Mouse (Mus musculus) E14TG2a.4 (cell line): Measurements from ENCODE around the gene Mtss1l.

Experiments used
- H3K27me3 ChIP-seq: 2 replicates; pipeline ENCODE4 v1.6.1; 2014; ENCODE audit warnings: low read length, control low read depth; ENCODE audit not compliant: insufficient read depth
- H3K36me3 ChIP-seq: 2 replicates; pipeline ENCODE4 v1.6.1; 2014; ENCODE audit warnings: low read length, control low read depth; ENCODE audit not compliant: insufficient read depth
- H3K4me1 ChIP-seq: replicated peaks from 2 replicates; pipeline ENCODE4 v1.6.1; 2014; ENCODE audit warnings: low read depth, low read length, control low read depth
- H3K4me3 ChIP-seq: replicated peaks from 2 replicates; pipeline ENCODE4 v1.5.1; 2014; ENCODE audit warnings: mild to moderate bottlenecking, low read length
- H3K9me3 ChIP-seq: 2 replicates; pipeline ENCODE4 v1.6.1; 2014; ENCODE audit warnings: low read length, control low read depth
- CTCF ChIP-seq: conservative IDR thresholded peaks from 2 replicates; pipeline ENCODE4 v1.5.1; 2014; ENCODE audit warnings: low read length
- NANOG ChIP-seq: IDR thresholded peaks from 2 replicates; pipeline ENCODE4 v1.6.1; 2014; ENCODE audit warnings: borderline replicate concordance, low read length, mixed read lengths
- POU5F1 ChIP-seq: IDR thresholded peaks from 2 replicates; pipeline ENCODE4 v1.6.1; 2014; ENCODE audit warnings: low read length, borderline replicate concordance

Mtss1l gene

DNA sequence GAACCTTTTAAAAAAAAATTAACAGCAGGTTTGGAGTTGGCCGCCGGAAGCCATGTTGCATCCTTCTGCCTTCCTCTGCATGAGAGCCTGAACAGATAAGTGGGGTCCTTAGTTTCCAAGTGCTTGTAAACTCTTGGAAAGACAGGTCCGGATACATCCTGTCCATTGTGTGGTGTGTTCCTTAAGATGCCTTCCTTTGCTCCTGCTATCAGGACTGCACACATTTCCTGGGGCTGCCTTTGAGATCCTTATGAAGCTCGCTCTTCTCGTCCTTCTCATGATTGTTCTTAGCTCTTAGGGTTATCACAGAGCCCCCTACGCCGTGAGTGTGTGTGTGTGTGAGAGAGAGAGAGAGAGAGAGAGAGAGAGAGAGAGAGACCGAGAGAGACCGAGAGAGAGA is 31.3 kb upstream of the Mtss1l start:
- H3K4me1 ChIP-seq = no peaks in the 10 kb centered on the region
- no peak overlapping the region for H3K4me3 ChIP-seq
- no peaks in the 10 kb centered on the region for H3K27me3 ChIP-seq
- TF ChIP-seq POU5F1 = no peak
- TF ChIP-seq CTCF = no peak
- TF ChIP-seq NANOG = no peak
- H3K9me3 ChIP-seq = no peaks in the 10 kb centered on the region
- H3K36me3 ChIP-seq = peaks cover 95% of the 10 kb centered on the region

DNA sequence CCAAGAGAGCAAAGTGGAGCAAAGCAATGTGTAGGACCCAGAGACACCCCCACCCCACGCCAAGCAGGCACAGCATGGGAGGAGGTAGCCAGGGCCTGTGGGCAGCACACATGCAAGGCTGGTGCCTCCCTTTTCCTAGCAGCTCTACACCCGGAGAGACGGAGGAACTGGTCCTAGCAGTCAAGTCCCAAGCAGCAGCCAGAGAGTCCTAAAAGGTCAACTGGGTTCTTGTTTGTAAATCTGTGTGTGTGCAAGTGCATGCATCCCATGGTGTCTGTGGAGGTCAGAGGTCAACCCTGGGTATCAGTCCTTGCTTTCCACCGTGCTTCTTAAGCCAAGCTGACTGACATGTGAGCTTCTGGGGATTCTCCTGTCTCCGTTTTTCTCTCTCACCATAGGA is 27.1 kb upstream of the Mtss1l start:
- no peak overlapping the region for H3K4me3 ChIP-seq
- peaks cover 96% of the 10 kb centered on the region for H3K36me3 ChIP-seq
- H3K9me3 ChIP-seq = no peaks in the 10 kb centered on the region
- H3K27me3 ChIP-seq = no peaks in the 10 kb centered on the region
- TF ChIP-seq CTCF (no peak), POU5F1 (no peak), NANOG (no peak)
- no peaks in the 10 kb centered on the region for H3K4me1 ChIP-seq

DNA sequence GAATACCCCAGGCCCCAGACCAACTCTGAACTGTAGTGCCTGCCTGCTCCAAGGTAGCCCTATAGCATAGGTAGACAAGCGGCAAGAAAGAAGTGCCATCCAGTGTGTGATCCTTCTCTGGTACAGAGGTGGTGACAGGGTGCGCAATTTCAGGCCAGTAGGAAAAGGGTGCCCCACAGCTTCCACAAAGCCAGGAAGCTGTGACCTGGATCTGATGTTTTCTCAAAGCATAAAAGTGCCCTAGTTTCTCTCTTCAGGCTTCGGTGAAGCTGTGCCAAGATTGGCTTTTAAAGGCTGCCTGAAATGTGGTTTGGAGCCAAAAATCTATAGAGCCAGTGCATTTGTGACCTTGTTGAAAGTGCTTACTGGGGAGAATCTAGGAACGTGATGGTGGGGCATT is 26.4 kb upstream of the Mtss1l start:
- no peak for TF ChIP-seq POU5F1
- no peak for TF ChIP-seq CTCF
- no peak for TF ChIP-seq NANOG
- Histone ChIP-seq H3K9me3 (no peaks in the 10 kb centered on the region), H3K4me1 (no peaks in the 10 kb centered on the region), H3K4me3 (no peak overlapping the region), H3K36me3 (peaks cover 96% of the 10 kb centered on the region), H3K27me3 (no peaks in the 10 kb centered on the region)

DNA sequence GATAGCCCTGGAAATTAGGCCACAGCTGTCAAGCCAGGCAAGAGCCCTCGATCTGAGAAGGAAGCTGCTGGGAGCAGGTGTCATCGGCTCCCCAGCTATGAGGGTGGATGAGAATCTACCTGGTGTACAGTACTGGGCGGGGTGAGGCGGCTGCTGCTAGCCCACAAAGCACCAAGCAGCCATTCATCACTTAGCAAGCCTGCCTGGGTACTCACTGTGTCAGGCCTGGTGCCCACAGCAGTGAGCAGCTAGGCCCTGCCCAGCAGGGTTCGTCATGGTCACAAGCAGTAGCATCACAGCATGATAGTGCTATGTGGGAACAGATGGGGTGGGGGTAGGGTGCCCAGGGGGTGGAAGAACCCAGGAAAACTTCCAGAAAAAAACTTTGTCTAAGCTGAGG is 25.8 kb upstream of the Mtss1l start:
- H3K36me3 ChIP-seq = peaks cover 96% of the 10 kb centered on the region
- H3K9me3 ChIP-seq = no peaks in the 10 kb centered on the region
- TF ChIP-seq NANOG = no peak
- no peak for TF ChIP-seq CTCF
- no peak for TF ChIP-seq POU5F1
- H3K4me3 ChIP-seq = no peak overlapping the region
- no peaks in the 10 kb centered on the region for H3K4me1 ChIP-seq
- no peaks in the 10 kb centered on the region for H3K27me3 ChIP-seq

DNA sequence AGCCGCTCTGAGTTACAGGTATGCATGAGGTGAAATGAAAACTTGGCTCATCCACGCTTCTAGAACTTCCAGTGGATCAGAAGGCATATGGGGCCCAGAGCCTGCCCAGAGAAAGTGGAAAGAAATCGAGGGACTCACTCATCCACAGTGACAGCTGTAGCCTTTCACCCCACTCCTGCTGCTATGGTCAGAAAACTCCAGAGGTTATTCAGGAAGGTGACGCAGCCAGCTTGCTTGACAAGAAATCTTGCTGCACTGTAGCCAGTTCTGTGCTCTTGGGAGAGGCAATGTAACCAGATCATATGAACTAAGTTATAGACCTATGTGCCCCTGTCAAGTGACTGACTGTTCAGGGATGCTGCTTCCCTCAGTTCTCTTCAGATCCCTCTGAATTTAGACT is 25.2 kb upstream of the Mtss1l start:
- Histone ChIP-seq H3K4me1 (no peaks in the 10 kb centered on the region), H3K36me3 (peaks cover 96% of the 10 kb centered on the region), H3K27me3 (no peaks in the 10 kb centered on the region), H3K9me3 (no peaks in the 10 kb centered on the region), H3K4me3 (no peak overlapping the region)
- TF ChIP-seq POU5F1 (no peak), CTCF (no peak), NANOG (no peak)

DNA sequence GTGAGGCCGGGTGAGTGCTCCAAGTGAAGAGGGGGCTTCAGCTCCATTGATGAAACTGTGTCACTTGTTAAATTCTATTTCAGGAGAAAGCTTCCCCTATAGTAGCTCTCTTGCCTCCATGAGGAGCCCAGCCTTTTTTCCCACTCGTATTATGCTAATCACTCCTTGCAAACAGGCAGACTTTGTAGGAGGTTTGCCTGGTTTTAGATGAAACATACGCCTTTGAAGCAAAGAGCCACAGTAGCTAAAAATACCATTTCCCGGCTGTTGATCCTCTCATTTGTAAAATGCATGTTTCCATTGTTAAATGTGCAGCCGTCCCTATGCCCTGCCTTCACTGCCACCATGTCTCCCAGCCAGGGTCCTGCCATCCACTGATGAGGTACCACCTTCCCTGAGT is 23.7 kb upstream of the Mtss1l start:
- Histone ChIP-seq H3K9me3 (no peaks in the 10 kb centered on the region), H3K27me3 (no peaks in the 10 kb centered on the region), H3K4me1 (peaks cover 7% of the 10 kb centered on the region; the same call in 1 of the 2 replicates), H3K36me3 (peaks cover 99% of the 10 kb centered on the region), H3K4me3 (no peak overlapping the region)
- TF ChIP-seq POU5F1 (no peak), NANOG (no peak), CTCF (no peak)

DNA sequence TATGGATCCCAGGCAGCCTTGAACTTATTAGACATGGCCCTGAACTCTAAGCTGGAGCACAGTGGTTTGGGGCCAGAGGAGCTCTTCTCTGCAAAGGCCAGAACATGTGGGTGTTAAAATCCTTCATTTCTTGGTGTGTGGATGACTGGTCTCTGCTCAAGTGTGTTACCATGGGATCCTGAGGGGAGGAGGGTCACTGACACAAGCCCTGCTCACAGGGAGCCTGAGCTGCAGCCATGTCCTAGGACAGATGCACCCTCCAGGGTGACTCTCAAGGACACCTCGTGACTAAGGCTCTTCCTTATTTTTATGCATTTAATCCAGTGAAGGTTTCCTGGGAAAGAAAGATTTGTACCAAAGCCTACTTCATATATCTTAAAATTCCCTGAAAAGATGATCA is 23.2 kb upstream of the Mtss1l start:
- Histone ChIP-seq H3K4me1 (peaks cover 7% of the 10 kb centered on the region; the same call in 1 of the 2 replicates), H3K36me3 (peaks cover 99% of the 10 kb centered on the region), H3K4me3 (no peak overlapping the region), H3K9me3 (no peaks in the 10 kb centered on the region), H3K27me3 (no peaks in the 10 kb centered on the region)
- no peak for TF ChIP-seq CTCF
- TF ChIP-seq POU5F1 = no peak
- no peak for TF ChIP-seq NANOG

DNA sequence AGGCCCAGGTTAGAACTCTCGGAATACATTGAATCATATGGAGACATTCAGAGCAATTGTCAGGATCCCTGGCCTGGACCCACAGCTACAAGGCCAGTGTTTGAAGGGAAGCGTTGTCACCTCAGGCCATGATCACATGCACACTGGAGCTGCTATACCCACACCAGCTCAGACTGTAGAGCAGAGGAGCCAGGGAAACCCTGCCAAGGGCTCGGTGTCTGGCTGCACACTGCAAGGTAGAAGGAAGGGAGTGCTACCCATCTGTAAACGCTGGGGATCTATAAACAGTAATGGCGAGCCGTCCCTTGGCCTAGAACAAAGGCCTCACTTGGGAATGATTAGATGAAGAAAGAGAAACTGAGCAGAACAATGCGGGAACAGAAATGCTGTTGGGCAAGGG is 21.8 kb upstream of the Mtss1l start:
- Histone ChIP-seq H3K27me3 (no peaks in the 10 kb centered on the region), H3K4me1 (peaks cover 12% of the 10 kb centered on the region), H3K9me3 (no peaks in the 10 kb centered on the region), H3K36me3 (peaks cover 99% of the 10 kb centered on the region), H3K4me3 (no peak overlapping the region)
- TF ChIP-seq CTCF (no peak), POU5F1 (no peak), NANOG (no peak)

DNA sequence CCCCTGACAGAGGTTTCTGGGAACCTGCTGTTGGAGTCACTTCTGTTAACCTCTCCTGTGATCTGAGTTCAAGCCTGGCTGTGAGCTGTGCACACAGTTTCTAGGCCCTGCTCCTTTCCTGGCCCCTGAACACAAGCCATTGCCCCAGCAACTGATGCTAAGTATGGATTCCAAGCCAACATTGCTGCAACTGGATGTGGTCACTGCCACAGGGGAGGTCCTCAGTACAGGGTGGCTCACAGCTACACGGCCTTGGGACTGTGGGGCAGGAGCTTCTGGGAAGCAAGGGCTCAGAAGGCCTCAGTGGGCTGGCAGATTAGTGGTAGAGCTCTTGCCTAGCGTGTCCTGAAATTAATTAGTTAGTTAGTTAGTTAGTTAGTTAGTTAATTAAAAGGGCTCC is 20.7 kb upstream of the Mtss1l start:
- H3K4me3 ChIP-seq = no peak overlapping the region
- H3K36me3 ChIP-seq = peaks cover 100% of the 10 kb centered on the region
- H3K9me3 ChIP-seq = no peaks in the 10 kb centered on the region
- H3K4me1 ChIP-seq = peaks cover 12% of the 10 kb centered on the region
- TF ChIP-seq NANOG (no peak), CTCF (no peak)
- no peaks in the 10 kb centered on the region for H3K27me3 ChIP-seq
